Mouse (Mus musculus): ENCODE results near the gene Isl1.

Gene Isl1

DNA sequence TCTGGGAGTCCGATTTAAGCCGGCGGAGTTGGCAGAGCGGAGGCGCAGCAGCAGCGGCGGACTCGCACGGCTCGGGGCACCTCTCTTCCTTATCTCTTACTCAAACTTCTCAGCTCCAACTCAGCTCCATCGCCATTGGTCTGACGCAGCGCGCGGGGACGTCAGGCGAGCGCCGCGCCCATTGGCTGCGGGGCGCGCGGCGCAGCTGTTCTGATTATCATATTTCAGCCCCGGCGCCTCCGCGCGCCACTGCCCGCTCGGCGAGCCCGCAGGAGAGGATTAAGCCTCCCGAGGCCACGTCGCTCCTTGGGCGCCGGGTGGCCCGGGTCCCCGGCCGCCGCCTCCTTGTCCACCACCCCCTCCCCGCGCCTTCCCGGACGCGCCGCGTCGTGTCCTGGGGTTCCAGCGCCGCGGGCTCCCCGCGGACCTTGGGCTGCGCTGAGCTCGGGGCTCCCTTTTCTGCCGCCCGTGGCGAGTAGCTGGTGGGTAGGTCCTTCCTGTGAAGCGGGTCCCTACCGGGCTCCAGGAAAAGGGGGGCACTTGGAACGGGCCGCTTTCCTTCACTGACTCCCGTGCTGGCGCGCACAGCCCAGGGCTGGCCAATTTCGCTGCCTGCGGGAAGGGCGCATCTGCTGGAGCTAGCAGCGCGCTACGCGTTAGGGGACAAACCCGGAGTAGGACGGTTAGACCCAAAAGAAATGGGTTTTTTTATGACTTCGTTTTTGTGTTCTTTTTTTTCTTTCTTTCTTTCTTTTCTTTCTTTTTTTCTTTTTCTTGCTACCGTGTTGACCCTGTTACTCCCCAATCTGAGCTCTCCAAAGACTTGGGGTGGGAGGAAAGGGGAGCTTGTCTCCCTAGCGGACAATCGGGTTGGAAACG, at the start of gene Isl1:
TSS of gene Isl1 (minus strand) at position 106 of the 879 bp plus-strand sequence.
- no peak for DNase-seq (ENCODE audit: low read depth in 2 of 2, low spot score in 2 of 2)

DNA sequence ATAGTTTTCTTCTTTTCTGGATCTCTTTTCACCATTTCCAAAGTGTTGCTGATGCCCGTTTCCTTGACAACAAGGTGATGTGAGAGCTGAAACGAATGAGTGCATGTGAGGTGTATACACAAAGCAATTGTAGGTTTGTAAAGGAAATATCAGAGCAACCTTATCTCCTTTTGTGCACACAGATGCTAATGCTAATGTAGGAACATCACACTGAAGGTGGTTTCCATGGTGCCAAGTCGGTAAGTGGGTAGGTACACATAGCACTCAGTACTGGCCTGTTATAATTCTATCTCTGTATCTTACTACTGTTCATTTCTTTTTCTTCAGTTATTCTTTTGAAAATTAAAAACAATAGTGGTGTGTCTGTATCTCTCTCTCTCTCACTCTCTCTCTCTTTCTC, 26.3 kb upstream of the Isl1 start:
- no peak for DNase-seq (ENCODE audit: low read depth in 2 of 2, low spot score in 2 of 2)

DNA sequence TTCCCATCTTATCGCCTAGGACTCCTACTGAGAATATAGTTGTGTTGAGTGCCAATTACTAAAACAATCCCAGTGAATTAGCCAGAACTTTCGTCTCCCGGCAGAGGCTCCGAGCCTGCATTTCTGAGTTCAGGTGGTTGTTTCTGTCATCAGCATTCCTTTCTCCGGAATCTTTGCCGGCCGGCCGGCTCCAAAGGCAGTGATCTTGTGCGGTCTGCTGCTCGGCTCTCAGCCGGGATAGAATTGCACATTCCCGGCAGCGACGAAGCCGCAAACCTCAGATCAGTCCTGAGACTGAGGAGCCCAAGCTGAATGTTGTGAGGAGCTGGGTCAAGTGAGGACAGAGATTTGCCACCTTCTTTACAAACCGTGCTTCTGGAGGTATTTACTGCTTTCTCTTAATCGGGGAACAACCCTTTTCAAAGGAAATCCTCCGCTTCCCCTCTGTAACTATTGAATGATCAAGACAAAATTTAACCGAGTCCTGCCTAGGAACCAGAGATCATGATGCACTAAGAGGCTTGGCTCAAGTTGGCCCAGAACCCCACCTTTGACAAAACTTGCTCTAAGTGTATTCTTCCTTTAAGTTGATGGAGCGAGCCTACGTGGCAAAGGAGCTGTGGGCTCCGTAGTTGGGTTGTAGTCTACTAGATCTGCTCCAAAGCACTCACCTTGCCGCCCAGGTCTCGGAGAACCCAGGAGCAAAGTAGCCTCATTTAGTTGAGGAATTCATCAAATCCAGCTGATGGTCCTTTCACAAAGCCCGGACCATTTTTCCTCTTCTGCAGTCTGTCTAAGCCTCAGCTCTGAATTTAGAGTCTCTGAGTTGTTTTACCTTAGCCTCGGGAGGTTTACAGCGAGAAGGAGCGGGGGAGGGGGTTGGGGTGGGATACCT, 4.4 kb upstream of the Isl1 start:
- no peak for DNase-seq (ENCODE audit: low read depth in 2 of 2, low spot score in 2 of 2)

DNA sequence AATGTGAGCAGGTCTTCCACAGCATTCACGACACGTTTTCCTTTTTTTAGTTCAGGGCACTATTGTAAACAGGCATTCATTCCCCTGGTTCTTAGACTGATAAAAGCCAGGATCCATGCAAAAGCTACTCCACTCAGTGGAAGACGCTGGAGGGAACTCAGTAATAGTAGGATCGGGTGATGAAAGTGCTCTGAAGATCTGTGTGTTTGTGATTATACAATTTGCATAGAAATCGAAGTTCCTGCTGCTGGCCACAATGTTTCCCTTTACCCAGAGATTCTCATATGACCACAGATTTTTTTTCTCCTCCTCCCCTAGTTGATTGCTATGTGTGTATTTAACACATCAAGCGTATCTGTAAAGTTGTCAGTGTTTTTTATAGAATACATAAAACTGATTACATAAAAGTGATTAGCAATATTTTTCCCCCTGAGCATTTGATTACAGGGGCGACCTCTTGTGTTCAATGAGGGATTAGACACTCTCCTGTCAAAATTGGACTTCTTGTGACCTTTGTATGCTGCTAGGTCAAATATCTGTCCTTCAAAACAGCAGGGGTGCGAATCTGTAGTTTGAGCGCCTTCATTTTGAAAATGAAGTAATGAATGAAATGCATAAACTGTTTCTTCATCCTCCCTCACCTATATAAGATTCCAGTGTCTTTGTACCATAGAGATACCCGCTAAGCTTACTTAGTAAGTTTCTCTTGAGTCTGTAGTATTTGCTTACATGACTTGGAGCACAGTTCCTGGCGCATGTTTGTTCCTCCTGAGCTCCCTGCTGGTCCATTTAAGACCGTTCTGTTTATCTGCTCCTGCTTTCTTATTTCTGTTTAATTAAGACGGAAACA, 2.6 kb upstream of the Isl1 start:
- DNase-seq (ENCODE audit: low read depth in 2 of 2, low spot score in 2 of 2) = no peak

DNA sequence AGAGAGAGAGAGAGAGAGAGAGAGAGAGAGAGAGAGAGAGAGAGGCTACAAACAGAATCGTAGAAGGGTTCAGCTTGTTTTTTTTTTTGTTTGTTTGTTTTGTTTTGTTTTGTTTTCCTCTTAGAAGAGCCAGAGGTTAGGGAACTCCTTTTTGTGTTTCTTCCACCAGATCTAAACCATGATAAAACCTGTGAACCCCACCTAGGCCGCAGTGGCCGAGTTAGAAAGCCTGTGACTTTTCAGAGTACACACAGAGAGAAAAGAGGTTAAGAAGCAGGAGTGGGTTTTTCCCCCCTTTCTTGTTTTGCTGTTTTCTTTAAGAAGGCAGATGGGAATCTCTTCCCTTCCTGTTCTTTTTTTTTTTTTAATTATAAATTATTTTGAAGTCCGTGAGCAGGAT, 1.5 kb upstream of the Isl1 start:
- no peak for DNase-seq (ENCODE audit: low read depth in 2 of 2, low spot score in 2 of 2)

DNA sequence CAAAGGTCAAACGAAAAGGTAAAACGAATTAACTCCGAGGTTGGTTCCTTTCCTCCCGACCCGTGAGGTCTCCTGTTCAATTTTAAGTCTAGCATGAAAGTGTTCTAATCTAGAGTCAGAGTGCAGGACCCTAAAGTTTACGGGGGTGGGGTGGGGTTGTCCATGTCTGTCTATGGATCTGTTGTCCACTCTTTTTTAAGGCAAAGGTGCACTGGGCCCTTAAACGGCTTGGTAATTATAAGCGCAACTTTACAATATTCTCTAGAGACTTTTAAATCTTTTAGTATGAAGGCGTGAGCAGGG, 925 bp upstream of the Isl1 start:
- DNase-seq (ENCODE audit: low read depth in 2 of 2, low spot score in 2 of 2) = no peak

DNA sequence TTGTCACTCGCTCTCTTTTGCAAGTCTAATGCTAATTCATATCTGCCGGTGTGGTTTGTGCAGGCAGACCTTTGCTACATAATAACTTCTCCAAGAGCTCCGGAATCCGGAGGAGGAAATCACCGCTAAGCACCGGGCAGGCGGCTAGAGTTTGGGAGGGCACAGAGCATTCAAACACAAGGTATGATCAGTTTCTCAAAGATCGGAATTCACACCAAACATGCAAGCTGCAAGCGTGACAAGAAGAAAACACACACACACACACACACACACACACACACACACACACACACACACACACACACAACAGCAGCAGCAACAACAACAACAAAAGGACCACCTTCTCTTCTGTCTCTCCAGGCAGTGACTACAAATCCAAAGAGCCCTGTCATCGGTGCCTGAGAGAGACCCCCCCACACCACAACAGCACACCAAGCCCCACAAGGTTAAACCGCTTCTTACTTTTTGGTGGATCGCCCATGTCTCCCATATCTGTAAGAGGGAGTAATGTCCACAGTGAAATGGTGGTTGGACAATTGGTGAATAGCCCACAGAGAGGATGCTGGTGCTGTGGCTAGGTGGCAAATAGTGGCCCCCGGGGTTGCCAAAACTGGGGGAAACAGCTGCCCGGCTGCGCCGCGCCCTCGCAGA, 431 bp downstream of the Isl1 start:
- no peak for DNase-seq (ENCODE audit: low read depth in 2 of 2, low spot score in 2 of 2)

DNA sequence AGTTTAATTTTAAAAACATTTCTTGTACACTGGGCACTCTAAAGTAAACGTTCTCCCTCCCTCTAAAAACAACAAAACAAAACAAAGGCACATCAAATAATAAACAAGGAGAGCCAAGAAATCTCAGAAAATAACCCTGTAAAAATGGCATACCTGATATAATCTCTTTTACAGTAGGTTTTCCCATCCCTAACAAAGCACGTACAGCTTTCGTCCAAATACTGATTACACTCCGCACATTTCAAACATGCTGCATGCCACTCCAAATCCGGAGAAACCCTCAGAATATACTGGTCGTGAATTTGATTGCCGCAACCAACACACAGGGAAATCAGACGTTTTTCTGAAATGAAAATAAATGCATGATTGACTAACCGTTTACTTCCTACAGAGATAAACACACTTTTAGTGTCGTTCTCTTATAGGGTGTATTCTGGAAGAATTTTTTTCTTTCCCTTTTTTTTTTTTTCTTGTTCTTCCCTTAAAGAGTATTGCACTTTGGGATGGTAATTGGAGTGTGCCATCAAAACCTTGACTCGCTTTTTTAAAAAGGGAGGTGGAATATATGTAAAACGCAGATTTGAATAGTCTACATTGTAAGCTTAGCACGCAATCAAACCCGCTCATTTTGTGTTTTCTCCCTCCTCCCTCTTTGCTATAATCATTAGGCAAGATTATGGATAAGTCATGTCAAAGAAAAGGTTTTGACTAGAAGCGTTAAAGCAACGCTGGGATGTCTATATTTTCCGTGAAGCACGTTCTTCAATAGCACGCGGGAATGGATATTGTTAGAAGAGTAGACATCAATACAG, 1.2 kb downstream of the Isl1 start:
- no peak for DNase-seq (ENCODE audit: low read depth in 2 of 2, low spot score in 2 of 2)

DNA sequence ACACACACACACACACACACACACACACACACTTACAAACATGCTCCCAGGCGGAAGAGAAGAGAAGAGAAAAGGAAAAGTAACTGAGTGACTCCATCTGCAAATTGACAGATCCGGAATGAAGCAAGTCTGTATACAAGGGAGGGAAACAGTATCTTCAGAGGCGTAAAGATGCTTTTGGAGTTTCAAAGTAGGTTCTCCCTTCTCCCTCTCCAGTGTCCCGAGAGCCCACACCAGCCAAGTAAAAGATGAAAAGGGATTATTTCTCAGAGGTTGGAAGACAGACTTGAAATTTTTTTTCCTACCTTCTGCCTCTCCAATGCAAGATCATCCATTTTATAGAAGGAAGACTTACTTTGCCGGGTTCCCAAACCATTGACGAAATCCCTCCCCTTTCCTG, 2.9 kb downstream of the Isl1 start:
- no peak for DNase-seq (ENCODE audit: low read depth in 2 of 2, low spot score in 2 of 2)

DNA sequence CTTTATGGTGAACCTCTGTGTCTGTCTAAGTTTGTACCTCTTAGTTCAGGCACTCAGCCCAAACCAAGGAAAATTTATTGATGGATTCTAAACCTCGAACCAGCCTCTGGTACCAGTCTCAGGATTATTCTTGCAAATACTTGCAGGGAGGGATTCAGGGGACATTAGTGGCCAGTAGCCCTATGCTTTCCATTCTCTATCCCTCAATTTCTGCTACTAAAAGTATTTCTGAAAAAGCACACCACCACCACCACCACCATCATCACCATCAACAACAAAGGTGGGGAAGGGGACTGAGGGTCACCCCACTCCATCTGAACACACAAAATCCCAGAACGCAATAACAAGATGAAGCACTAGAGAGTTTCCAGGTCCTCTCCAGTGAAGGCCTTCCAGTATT, 3.8 kb downstream of the Isl1 start:
- DNase-seq (ENCODE audit: low read depth in 2 of 2, low spot score in 2 of 2) = no peak

DNA sequence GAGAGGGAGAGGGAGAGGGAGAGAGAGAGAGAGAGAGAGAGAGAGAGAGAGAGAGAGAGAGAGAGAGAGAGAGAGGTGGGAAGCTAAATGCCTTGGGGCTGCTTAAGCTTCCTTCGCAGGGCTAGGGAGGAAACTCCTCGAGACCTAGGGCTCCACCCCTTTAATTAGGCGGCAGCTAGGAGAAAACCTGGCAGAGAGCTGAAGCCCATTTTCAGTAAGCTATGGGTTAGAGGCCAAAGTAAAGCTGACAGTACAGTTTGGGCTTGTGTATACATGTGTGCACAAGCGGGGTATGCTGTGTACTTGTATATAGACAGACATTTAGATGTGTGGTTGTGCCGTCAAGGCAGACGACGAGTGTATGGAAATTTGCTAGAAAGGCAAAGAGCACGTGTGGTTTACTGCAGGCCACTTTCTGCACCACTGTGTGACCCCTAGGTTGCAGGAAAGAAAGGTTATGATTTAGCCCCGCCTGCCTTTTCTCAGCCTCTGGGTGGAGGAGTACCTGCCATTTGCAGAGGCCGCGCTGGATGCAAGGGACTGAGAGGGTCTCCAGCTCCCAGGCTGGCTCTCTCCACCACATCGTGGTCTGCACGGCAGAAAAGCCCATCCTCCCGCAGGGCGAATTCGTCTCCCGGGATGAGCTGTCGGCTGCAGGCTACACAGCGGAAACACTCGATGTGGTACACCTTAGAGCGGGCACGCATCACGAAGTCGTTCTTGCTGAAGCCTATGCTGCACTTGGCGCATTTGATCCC, 4.6 kb downstream of the Isl1 start:
- no peak for DNase-seq (ENCODE audit: low read depth in 2 of 2, low spot score in 2 of 2)

DNA sequence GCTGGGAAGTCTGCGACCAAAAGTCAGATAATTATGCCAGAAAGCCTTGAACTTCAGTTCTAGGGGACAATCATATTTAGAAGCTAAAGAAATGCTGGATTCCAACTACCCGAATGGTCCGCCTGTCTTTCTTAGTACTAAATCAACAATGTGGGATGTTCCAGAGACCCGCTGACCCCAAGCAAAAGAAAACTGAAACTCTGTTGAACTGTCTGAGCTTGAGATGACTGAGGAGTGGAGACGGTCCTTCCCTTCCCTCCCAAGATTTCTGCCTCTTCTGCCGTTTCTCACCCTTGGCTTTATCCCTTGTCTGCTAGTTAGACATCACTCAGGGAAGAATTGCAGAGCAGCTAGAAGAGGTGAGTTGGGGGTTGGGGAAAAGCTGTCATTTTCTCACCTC, 5.7 kb downstream of the Isl1 start:
- DNase-seq (ENCODE audit: low read depth in 2 of 2, low spot score in 2 of 2) = no peak

DNA sequence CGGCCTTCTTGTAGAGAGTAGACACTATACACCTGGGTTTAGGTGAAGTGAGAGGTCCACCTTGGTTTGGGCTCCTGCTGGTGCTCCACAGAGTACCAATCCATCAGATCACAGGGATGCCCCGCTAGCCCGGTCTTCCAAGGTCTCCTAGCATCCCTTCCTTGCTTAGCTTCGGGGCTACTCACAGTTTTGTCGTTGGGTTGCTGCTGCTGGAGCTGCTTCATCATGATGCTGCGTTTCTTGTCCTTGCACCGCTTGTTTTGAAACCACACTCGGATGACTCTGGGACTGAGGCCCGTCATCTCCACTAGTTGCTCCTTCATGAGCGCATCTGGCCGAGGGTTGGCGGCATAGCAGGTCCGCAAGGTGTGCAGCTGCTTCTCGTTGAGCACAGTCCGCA, 6.6 kb downstream of the Isl1 start:
- DNase-seq (ENCODE audit: low read depth in 2 of 2, low spot score in 2 of 2) = no peak

DNA sequence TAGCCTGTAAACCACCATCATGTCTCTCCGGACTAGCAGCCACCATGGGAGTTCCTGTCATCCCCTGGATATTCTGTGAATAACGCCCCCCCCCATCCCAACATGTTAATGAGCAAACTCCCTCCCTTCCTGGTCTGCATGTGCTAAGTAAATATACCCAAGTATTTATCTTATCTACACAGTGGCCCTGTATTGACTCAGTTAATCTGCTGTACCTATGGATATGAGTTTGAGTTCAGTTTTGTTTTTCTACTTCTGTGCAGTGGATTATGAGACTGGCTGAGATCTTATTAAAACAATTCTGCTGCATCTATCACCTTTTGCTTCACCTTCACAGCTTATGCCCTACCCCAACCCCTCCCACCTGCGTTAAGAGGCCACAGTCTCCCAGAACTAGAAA, 7.8 kb downstream of the Isl1 start:
- DNase-seq (ENCODE audit: low read depth in 2 of 2, low spot score in 2 of 2) = no peak

DNA sequence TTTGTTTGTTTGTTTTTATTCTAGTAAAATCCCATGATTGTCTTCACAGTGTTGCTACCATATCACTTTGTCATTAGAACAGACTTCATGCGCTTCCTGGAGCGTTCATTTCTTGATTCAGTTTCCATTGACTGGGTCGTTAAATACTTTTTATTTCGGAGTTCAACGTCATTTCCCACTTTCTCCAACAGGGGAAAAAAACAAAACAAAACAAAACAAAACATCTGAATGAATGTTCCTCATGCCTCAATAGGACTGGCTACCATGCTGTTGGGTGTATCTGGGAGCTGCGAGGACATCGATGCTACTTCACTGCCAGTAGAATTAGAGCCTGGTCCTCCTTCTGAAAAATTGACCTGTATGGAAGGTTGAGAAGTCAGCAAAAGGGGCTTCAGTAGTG, 10.2 kb downstream of the Isl1 start:
- no peak for DNase-seq (ENCODE audit: low read depth in 2 of 2, low spot score in 2 of 2)

DNA sequence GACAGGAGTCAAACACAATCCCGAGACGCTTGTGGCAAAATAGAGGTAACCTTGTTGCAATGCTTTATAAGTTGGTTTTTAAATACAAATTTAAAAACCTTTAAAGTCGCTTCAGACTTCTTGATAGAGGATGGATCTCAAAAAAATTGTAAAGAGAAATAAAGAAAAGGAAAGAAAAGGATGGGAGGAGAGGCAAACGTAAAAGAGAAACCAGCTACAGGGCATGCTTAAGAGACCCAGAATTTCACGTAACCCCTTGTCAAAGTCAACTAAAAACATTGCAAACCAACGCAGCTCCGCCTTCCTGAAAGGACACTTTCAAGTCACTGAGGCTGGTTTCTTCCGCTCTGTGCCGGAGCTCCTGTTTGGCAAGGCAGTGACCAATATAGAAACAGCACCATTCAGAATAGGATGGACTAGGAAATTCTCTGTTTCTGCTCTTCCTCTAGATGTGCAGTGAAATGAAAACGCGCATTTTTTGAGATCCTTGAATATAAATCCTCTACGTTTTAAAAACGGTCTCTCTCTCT, 10.8 kb downstream of the Isl1 start:
- DNase-seq (ENCODE audit: low read depth in 2 of 2, low spot score in 2 of 2) = no peak

DNA sequence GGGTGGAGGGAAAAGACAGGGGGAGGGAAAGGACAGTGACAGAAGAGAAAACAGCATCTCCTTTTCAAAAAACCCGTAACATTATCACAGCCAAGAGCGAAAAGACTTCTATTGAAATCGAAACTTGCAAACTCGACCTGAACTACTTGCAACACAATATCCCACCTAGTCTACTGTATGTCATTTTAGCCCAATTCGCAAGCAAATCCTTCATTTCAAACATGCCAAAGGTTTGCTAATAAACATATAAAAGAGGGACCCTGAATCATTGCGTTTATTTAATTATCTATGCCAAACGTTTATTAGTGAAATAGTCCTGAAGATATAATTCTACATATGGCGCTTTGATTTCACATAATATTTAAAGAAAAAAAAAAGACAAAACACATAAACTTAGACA, 11.5 kb downstream of the Isl1 start:
- no peak for DNase-seq (ENCODE audit: low read depth in 2 of 2, low spot score in 2 of 2)

DNA sequence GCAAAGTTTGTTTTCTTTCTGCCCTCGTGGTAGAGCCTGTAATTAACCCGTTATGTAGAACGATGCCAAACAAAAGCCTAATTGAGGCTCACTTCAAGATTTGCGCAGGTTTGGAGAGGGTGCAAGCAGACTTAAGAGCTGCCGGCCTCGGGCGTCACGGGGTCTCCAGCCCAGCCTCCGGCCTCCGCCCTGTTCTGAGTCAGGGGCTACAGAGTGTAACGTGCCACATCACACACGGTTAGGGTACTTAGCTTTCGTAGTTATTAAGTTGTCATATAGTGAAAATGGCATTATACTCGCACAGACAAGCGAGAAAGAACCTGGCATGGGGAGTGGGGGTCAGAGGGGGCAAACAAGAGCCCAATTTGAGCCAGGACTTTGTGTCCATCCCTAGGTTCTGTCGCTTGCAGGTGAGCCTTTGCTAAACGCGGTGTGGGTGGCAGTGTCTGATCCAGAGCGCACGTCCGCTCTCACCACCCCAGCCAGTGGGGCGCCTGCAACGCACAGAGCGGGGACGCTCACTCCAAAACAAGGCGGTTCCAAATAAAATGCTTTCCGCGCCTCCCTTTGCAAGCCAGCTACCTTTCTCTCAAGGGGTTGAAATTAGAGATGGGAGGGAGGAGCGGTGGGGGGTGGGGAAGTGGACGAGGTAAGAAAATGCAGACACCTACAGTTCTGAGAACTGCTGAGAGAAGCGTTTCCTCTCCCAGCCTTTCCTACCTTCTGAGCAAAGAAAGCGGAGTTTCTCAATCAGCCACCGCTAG, 12.3 kb downstream of the Isl1 start:
- DNase-seq (ENCODE audit: low read depth in 2 of 2, low spot score in 2 of 2) = no peak

DNA sequence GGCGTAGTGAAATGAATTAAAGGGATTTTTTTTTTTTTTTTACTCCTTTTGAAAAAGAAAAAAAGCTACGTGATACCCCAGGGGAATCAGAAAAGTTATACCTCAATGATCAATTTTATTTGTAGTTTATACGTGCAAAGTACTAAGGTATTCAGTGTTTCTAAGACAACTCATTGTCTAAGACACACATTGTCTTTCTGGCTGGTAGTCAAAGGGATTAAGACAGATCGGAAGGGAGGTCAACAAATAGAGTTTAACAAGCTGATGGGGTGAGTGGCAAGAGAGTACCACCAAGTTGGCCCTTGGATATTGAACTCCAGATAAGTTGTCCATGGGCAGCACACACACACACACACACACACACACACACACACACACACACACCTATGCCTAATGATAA, 14.1 kb downstream of the Isl1 start:
- DNase-seq (ENCODE audit: low read depth in 2 of 2, low spot score in 2 of 2) = no peak

Measured in CD8-positive naive resting alpha-beta T cell, adult 2 months (primary cell).